ENCODE assay signal across 12 mouse cellular contexts in the genomic region with DNA sequence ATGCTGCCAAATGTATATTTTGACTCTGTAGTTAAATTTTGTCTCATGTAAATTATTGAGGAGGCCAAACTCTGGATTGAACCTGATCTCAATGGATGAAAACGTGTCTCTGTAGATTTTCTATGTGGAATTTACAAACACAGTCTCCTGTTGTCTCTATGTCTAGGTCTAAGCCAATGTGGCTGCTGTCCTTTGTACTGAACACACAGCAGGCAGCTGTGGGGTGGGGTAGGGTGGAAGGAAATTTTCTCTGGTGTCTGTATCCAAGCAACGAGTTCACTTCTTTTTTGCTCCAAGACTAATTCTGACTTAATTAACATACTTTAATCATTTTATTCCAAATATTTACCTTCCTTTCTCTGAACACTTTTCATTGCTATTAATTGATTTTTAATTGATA.
DNase-seq lines count a peak whose midpoint lies in the region; ATAC-seq lines count a peak whose summit lies in the region.
"Had no signal": no experiment of that assay in that cellular context is flagged by ENCODE, and none has a peak within 500 bp of the region (broad histone marks: within the 10 kb centered on the region; RNA-seq: fewer than 3 reads in every experiment).

No protein-coding gene starts in this region.

- WGBS in forebrain, embryonic 12.5 days: 9% methylated on average over 2 of the region's 2 CpGs
- WGBS in midbrain, embryonic 12.5 days: 17% methylated on average over 2 of the region's 2 CpGs

- H3K36me3 ChIP-seq in forebrain, embryonic 12.5 days (replicated peaks): no peaks in the 10 kb centered on the region
- H3K36me3 ChIP-seq in midbrain, embryonic 12.5 days: no peaks in the 10 kb centered on the region
- H3K36me3 ChIP-seq: G1E; kidney, embryonic 15.5 days had no signal

- H3K9me3 ChIP-seq in forebrain, embryonic 12.5 days: no peaks in the 10 kb centered on the region
- H3K9me3 ChIP-seq in midbrain, embryonic 12.5 days: no peaks in the 10 kb centered on the region
- H3K9me3 ChIP-seq: kidney, embryonic 15.5 days had no signal

- no peak overlapping the region for H3K4me2 ChIP-seq in forebrain, embryonic 12.5 days
- H3K4me2 ChIP-seq in midbrain, embryonic 12.5 days (replicated peaks): no peak overlapping the region
- H3K4me2 ChIP-seq: kidney, embryonic 15.5 days had no signal

- H3K4me3 ChIP-seq in forebrain, embryonic 12.5 days (replicated peaks): no peak overlapping the region
- no peak overlapping the region for H3K4me3 ChIP-seq in midbrain, embryonic 12.5 days
- H3K4me3 ChIP-seq: kidney, embryonic 15.5 days had no signal

- no peak overlapping the region for H3K27ac ChIP-seq in forebrain, embryonic 12.5 days
- no peak overlapping the region for H3K27ac ChIP-seq in midbrain, embryonic 12.5 days (replicated peaks)
- H3K27ac ChIP-seq: kidney, embryonic 15.5 days had no signal

- H3K27me3 ChIP-seq in forebrain, embryonic 12.5 days: peaks cover 10% of the 10 kb centered on the region; the same call in 1 of the 2 replicates
- no peaks in the 10 kb centered on the region for H3K27me3 ChIP-seq in midbrain, embryonic 12.5 days
- H3K27me3 ChIP-seq: kidney, embryonic 15.5 days had no signal

- DNase-seq in heart, postnatal 4 days: peak; percentile 8
- DNase-seq in heart, adult 11 months: no peak
- peak; percentile 62 for DNase-seq in NIH3T3 (ENCODE audit: low read depth)
- no peak for DNase-seq in left cerebral cortex, postnatal 36 days (ENCODE audit: low spot score in 2 of 2)
- no peak for DNase-seq in right cerebral cortex, postnatal 10 days (ENCODE audit: low spot score in 2 of 2)
- DNase-seq: cerebellum, postnatal 36 days; lung, adult 18-20 months had no signal

- peaks cover 9% of the 10 kb centered on the region for H3K4me1 ChIP-seq in forebrain, embryonic 12.5 days
- H3K4me1 ChIP-seq in midbrain, embryonic 12.5 days: peaks cover 11% of the 10 kb centered on the region; the same call in 1 of the 2 replicates
- H3K4me1 ChIP-seq: kidney, embryonic 15.5 days had no signal

- intact Hi-C loops in left cerebral cortex, postnatal 36 days (cut with DNase I): no loop called here

- no peak overlapping the region for H3K9ac ChIP-seq in forebrain, embryonic 12.5 days
- H3K9ac ChIP-seq in midbrain, embryonic 12.5 days (replicated peaks): no peak overlapping the region
- H3K9ac ChIP-seq: kidney, embryonic 15.5 days had no signal

- peak; percentile 82 for ATAC-seq in forebrain, embryonic 12.5 days (ENCODE audit: low FRiP score)
- peak; percentile 88 for ATAC-seq in midbrain, embryonic 12.5 days (ENCODE audit: low FRiP score, low read depth)
- no peak for ATAC-seq in monocyte, adult 5-6 weeks (replicated peaks; ENCODE audit: insufficient number of reproducible peaks, low FRiP score, low TSS enrichment, poor library complexity, severe bottlenecking)

Comparison
In these comparisons a context has a peak if more than half of its experiments do, and no peak if none do; other contexts are left out.
1. DNase-seq: peak in heart, postnatal 4 days (single experiment) and NIH3T3 (single experiment); none in heart, adult 11 months (single experiment), left cerebral cortex, postnatal 36 days (0 of 2) and right cerebral cortex, postnatal 10 days (0 of 2).